Comparison of ENCODE assay signal across 8 mouse cellular contexts in the genomic region with DNA sequence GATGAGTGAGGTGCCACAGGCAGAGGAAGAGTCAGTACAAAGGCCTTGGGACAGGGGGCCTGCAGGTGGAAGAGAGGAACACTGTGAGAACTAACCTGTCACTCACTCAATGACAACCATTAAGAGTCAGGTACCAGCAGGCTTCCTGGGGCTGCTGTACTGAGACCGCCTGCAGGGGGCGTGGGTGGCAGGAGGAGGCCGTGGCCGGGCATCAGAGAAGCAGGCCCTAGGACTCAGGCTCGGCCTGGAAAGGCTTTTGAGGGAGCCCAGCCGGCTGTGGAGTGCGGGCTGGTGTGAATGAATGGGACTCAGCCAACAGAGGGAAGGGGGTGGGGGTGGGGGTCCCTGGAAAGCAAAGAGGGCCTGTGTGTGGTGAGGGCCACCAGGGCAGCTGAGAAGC.
DNase-seq lines count a peak whose midpoint lies in the region; ATAC-seq and TF ChIP-seq lines count a peak whose summit lies in the region.

No protein-coding gene starts in this region.

- no peaks in the 10 kb centered on the region for H3K36me3 ChIP-seq in intestine, postnatal 0 days (ENCODE audit: control insufficient read depth, insufficient read depth)
- no peaks in the 10 kb centered on the region for H3K36me3 ChIP-seq in intestine, embryonic 16.5 days (ENCODE audit: control insufficient read depth, insufficient read depth, low read length)
- H3K36me3 ChIP-seq in MEL (ENCODE audit: control insufficient read depth in 1 of 2, insufficient read depth in 2 of 2, low read length in 2 of 2): peaks cover 0 to 37% of the 10 kb centered on the region in 2 experiments; a peak in 2 of 4 replicates
- H3K36me3 ChIP-seq in embryonic facial prominence, embryonic 11.5 days (replicated peaks; ENCODE audit: control insufficient read depth, insufficient read depth, low read depth, low read length): no peaks in the 10 kb centered on the region
- H3K36me3 ChIP-seq in limb, embryonic 15.5 days: no peaks in the 10 kb centered on the region

- H3K27me3 ChIP-seq in intestine, postnatal 0 days (replicated peaks; ENCODE audit: control insufficient read depth, insufficient read depth, low read length): peaks cover 8% of the 10 kb centered on the region; the same call in 1 of the 2 replicates
- no peaks in the 10 kb centered on the region for H3K27me3 ChIP-seq in intestine, embryonic 16.5 days (replicated peaks; ENCODE audit: control insufficient read depth, insufficient read depth, low read length)
- H3K27me3 ChIP-seq in MEL (ENCODE audit: control insufficient read depth in 1 of 2, insufficient read depth in 2 of 2, low read length in 2 of 2): no peaks in the 10 kb centered on the region
- H3K27me3 ChIP-seq in embryonic facial prominence, embryonic 11.5 days (ENCODE audit: control insufficient read depth, insufficient read depth, low read length): no peaks in the 10 kb centered on the region
- H3K27me3 ChIP-seq in limb, embryonic 15.5 days: peaks cover 14% of the 10 kb centered on the region; the same call in 1 of the 2 replicates

- no peak; the same call in none of the 2 replicates for TF ChIP-seq RAD21 in MEL (IDR thresholded peaks at IDR 0.05; ENCODE audit: low read depth, low read length)

- peaks cover 5% of the 10 kb centered on the region for H3K79me2 ChIP-seq in MEL (ENCODE audit: control insufficient read depth, insufficient read depth, low read length, poor library complexity)

- no peak overlapping the region for H3K4me3 ChIP-seq in intestine, postnatal 0 days (ENCODE audit: low read depth, low read length)
- no peak overlapping the region for H3K4me3 ChIP-seq in intestine, embryonic 16.5 days (ENCODE audit: low read length)
- no peak overlapping the region for H3K4me3 ChIP-seq in MEL (ENCODE audit: control insufficient read depth in 1 of 2, insufficient read depth in 1 of 2, low read depth in 2 of 2, low read length in 2 of 2)
- no peak overlapping the region for H3K4me3 ChIP-seq in embryonic facial prominence, embryonic 11.5 days (ENCODE audit: low read depth, low read length)
- H3K4me3 ChIP-seq in limb, embryonic 15.5 days: no peak overlapping the region

- 28% methylated on average over 7 of the region's 7 CpGs for WGBS in intestine, postnatal 0 days
- WGBS in intestine, embryonic 16.5 days: 26% methylated on average over 7 of the region's 7 CpGs
- whole genome bisulfite sequencing in embryonic facial prominence, embryonic 11.5 days: 7% methylated on average over 7 of the region's 7 CpGs
- WGBS in limb, embryonic 15.5 days: 6% methylated on average over 7 of the region's 7 CpGs

- peak; percentile 50 for DNase-seq in MEL (ENCODE audit: low read depth, low spot score)
- DNase-seq in embryonic facial prominence, embryonic 11.5 days (ENCODE audit: low spot score): peak; percentile 54
- DNase-seq in naive thymus-derived CD4-positive, alpha-beta T cell, adult 2 months (ENCODE audit: low read depth): peak; percentile 58
- no peak for DNase-seq in urinary bladder, postnatal 4 days (ENCODE audit: low spot score in 2 of 2)
- DNase-seq in right cerebral cortex, adult 18-20 months: no peak

- H3K9me3 ChIP-seq in intestine, postnatal 0 days (ENCODE audit: control insufficient read depth): no peaks in the 10 kb centered on the region
- no peaks in the 10 kb centered on the region for H3K9me3 ChIP-seq in intestine, embryonic 16.5 days (ENCODE audit: control insufficient read depth, low read length)
- no peaks in the 10 kb centered on the region for H3K9me3 ChIP-seq in MEL (replicated peaks; ENCODE audit: insufficient read depth, low read length)
- H3K9me3 ChIP-seq in embryonic facial prominence, embryonic 11.5 days (replicated peaks; ENCODE audit: control insufficient read depth, low read length): no peaks in the 10 kb centered on the region
- no peaks in the 10 kb centered on the region for H3K9me3 ChIP-seq in limb, embryonic 15.5 days

- no peak for ATAC-seq in intestine, postnatal 0 days
- no peak for ATAC-seq in intestine, embryonic 16.5 days
- ATAC-seq in embryonic facial prominence, embryonic 11.5 days (replicated peaks; ENCODE audit: insufficient number of reproducible peaks, low FRiP score, low TSS enrichment, low read depth): no peak
- ATAC-seq in limb, embryonic 15.5 days (ENCODE audit: insufficient number of reproducible peaks, low FRiP score, low TSS enrichment, low read depth): no peak

- peak; percentile 66 for TF ChIP-seq CTCF in intestine, postnatal 0 days (IDR thresholded peaks at IDR 0.05; ENCODE audit: low read depth)
- TF ChIP-seq CTCF in MEL (IDR thresholded peaks at IDR 0.05 in 2 of 3, conservative IDR thresholded peaks at IDR 0.05 in 1 of 3; ENCODE audit: control insufficient read depth in 1 of 3, insufficient read depth in 1 of 3, low read depth in 2 of 3, low read length in 3 of 3, poor library complexity in 1 of 3, severe bottlenecking in 1 of 3): peak; percentile 35 to 77 (median 53); a peak in 5 of 6 replicates

- no peak overlapping the region for H3K9ac ChIP-seq in intestine, postnatal 0 days (ENCODE audit: low read depth, low read length)
- H3K9ac ChIP-seq in intestine, embryonic 16.5 days (ENCODE audit: low read depth, low read length): no peak overlapping the region
- H3K9ac ChIP-seq in MEL (ENCODE audit: control insufficient read depth, low read depth, low read length, poor library complexity, severe bottlenecking): no peak overlapping the region
- H3K9ac ChIP-seq in embryonic facial prominence, embryonic 11.5 days (replicated peaks; ENCODE audit: low read length): no peak overlapping the region
- no peak overlapping the region for H3K9ac ChIP-seq in limb, embryonic 15.5 days

- H3K27ac ChIP-seq in intestine, postnatal 0 days (ENCODE audit: low read depth, low read length): no peak overlapping the region
- no peak overlapping the region for H3K27ac ChIP-seq in intestine, embryonic 16.5 days (ENCODE audit: low read length)
- no peak overlapping the region for H3K27ac ChIP-seq in MEL (ENCODE audit: control insufficient read depth, low read depth, low read length)
- H3K27ac ChIP-seq in embryonic facial prominence, embryonic 11.5 days (replicated peaks; ENCODE audit: low read depth, low read length): no peak overlapping the region
- 0 out of 2 replicates have a peak overlapping the region, but pooled peaks have one; percentile 9 for H3K27ac ChIP-seq in limb, embryonic 15.5 days

- TF ChIP-seq EP300 in MEL (IDR thresholded peaks at IDR 0.05; ENCODE audit: low read depth in 1 of 2, low read length in 2 of 2): no peak

- TF ChIP-seq POLR2A in MEL (IDR thresholded peaks at IDR 0.05; ENCODE audit: control insufficient read depth in 1 of 2, insufficient read depth in 1 of 2, low read depth in 1 of 2, low read length in 2 of 2, poor library complexity in 1 of 2): no peak

- H3K4me2 ChIP-seq in intestine, postnatal 0 days (replicated peaks; ENCODE audit: low read depth): no peak overlapping the region
- no peak overlapping the region for H3K4me2 ChIP-seq in intestine, embryonic 16.5 days (ENCODE audit: low read depth, low read length)
- H3K4me2 ChIP-seq in embryonic facial prominence, embryonic 11.5 days (ENCODE audit: low read depth, low read length): no peak overlapping the region
- H3K4me2 ChIP-seq in limb, embryonic 15.5 days: no peak overlapping the region

- peaks cover 4% of the 10 kb centered on the region; the same call in 1 of the 2 replicates for H3K4me1 ChIP-seq in intestine, postnatal 0 days (replicated peaks; ENCODE audit: control insufficient read depth, insufficient read depth, low read length)
- peaks cover 39% of the 10 kb centered on the region for H3K4me1 ChIP-seq in intestine, embryonic 16.5 days (ENCODE audit: control insufficient read depth, insufficient read depth, low read length)
- H3K4me1 ChIP-seq in MEL (ENCODE audit: control insufficient read depth in 1 of 2, insufficient read depth in 2 of 2, low read length in 2 of 2): peaks cover 25 to 46% of the 10 kb centered on the region in 2 experiments
- H3K4me1 ChIP-seq in embryonic facial prominence, embryonic 11.5 days (ENCODE audit: control insufficient read depth, insufficient read depth, low read length): peaks cover 13% of the 10 kb centered on the region
- peaks cover 47% of the 10 kb centered on the region for H3K4me1 ChIP-seq in limb, embryonic 15.5 days

TF ChIP-seq in MEL, 35 proteins besides CTCF, POLR2A, EP300 and RAD21:
- TF ChIP-seq MYC (IDR thresholded peaks at IDR 0.05; ENCODE audit: low read depth, low read length): no peak
- no peak for TF ChIP-seq GATA1 (IDR thresholded peaks at IDR 0.05; ENCODE audit: low read depth, low read length)
- TF ChIP-seq ZNF384 (IDR thresholded peaks at IDR 0.05; ENCODE audit: low read depth, low read length): no peak
- no peak for TF ChIP-seq MAZ (IDR thresholded peaks at IDR 0.05; ENCODE audit: low read depth, low read length)
- TF ChIP-seq TAL1 (IDR thresholded peaks at IDR 0.05; ENCODE audit: low read length): no peak
- TF ChIP-seq ZC3H11A (IDR thresholded peaks at IDR 0.05; ENCODE audit: low read depth, low read length): no peak
- TF ChIP-seq E2F4 (IDR thresholded peaks at IDR 0.05; ENCODE audit: borderline replicate concordance, low read depth, low read length): no peak
- TF ChIP-seq MAFK (IDR thresholded peaks at IDR 0.05; ENCODE audit: borderline replicate concordance, low read depth, low read length): no peak
- TF ChIP-seq NELFE (IDR thresholded peaks at IDR 0.05; ENCODE audit: low read depth, low read length): no peak
- no peak for TF ChIP-seq POLR2AphosphoS5 (IDR thresholded peaks at IDR 0.05; ENCODE audit: borderline replicate concordance, low read depth, low read length)
- TF ChIP-seq TCF12 (IDR thresholded peaks at IDR 0.05; ENCODE audit: low read depth, low read length): no peak
- no peak for TF ChIP-seq SMC3 (IDR thresholded peaks at IDR 0.05; ENCODE audit: low read depth, low read length)
- TF ChIP-seq USF1 (IDR thresholded peaks at IDR 0.05; ENCODE audit: low read depth, low read length): no peak
- TF ChIP-seq SIN3A (IDR thresholded peaks at IDR 0.05; ENCODE audit: low read length): no peak
- no peak for TF ChIP-seq UBTF (IDR thresholded peaks at IDR 0.05; ENCODE audit: borderline replicate concordance, insufficient read depth, low read depth, low read length)
- no peak for TF ChIP-seq ETS1 (IDR thresholded peaks at IDR 0.05; ENCODE audit: low read depth, low read length)
- no peak for TF ChIP-seq HCFC1 (IDR thresholded peaks at IDR 0.05; ENCODE audit: low read depth, low read length)
- TF ChIP-seq GABPA (IDR thresholded peaks at IDR 0.05; ENCODE audit: low read depth, low read length): no peak
- no peak for TF ChIP-seq ZKSCAN1 (IDR thresholded peaks at IDR 0.05; ENCODE audit: low read depth, low read length)
- no peak for TF ChIP-seq JUND (IDR thresholded peaks at IDR 0.05; ENCODE audit: low read depth, low read length)

Comparison
In these comparisons a context has a peak if more than half of its experiments do, and no peak if none do; other contexts are left out.
1. DNase-seq: peak in MEL (single experiment), embryonic facial prominence, embryonic 11.5 days (single experiment) and naive thymus-derived CD4-positive, alpha-beta T cell, adult 2 months (single experiment); none in urinary bladder, postnatal 4 days (0 of 2) and right cerebral cortex, adult 18-20 months (single experiment).